Mouse (Mus musculus): ENCODE results near the gene Nup98.

- TF ChIP-seq POLR2A (IDR thresholded peaks at IDR 0.05; ENCODE audit: borderline replicate concordance, extremely low read depth, low read depth, low read length), result no peak
- no peak for TF ChIP-seq CTCF (IDR thresholded peaks at IDR 0.05; ENCODE audit: insufficient read depth, low read length)
These were observed 36.3 kb upstream of the Nup98 start for GRCm38 (mm10) chr7:102246265-102246664.
